Mouse (Mus musculus): ENCODE measurements around the gene Supt5.

Supt5 gene

DNA sequence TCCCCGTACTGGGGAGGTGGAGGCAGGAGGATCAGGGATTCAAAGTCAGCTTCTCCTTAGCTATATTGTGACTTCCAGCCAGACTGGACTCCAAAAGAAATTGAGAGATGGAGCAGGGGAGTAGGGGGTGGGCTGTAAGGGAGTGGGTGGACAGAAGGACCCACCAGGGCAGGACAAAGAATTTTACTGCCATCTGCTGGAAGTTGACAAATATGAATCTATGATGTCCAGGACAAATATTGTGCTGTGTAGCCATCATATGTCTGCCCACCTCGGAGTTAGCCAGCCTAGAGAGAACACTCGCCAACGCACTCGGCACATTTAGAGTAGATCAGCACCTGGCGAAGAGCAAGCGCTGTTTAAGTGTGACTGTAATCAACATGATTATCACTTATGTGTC, 10.1 kb upstream of the Supt5 start:
- no peak for DNase-seq

GRCm38 (mm10) chr7:28347746-28348145, 9.2 kb upstream of the Supt5 start:
- DNase-seq, result no peak

DNA sequence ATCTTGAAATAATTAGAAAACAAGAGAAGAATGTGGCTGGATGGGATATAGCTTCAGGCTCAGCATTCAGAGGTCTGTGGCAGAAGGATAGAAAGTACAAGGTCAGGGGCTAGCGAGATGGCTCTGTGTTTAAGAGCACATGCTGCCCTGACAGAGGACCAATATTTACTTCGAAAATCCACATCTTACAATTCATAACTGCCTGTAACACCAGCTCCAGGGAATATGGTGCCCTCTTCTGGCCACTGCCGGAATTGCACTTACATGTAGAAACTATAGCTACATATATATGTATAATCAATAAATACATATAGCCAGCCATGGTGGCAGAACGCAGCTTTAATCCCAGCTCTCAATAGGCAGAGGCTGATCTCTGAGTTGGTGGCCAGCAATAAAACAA, 6.1 kb upstream of the Supt5 start:
- peak; percentile 14 to 64 for DNase-seq

DNA sequence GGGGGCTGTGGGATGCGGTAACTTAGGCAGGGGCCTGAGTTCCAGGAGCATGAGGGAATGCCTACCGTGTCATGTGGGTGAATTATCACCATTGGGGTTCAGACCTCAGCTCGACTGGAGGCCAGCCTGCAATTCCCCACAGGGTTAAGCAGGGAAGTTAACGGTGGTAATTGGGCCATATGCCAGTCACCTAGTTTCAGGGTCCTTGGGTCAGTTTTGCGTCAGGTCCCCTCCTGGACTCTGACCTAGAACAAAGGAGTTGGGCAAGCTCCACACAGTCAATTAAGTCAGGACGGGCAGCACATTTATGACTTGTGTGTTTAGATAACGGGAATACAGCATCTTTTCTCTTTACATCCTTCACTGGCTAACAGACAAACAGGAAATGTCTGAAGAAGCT, 2.8 kb upstream of the Supt5 start:
- no peak for DNase-seq

DNA sequence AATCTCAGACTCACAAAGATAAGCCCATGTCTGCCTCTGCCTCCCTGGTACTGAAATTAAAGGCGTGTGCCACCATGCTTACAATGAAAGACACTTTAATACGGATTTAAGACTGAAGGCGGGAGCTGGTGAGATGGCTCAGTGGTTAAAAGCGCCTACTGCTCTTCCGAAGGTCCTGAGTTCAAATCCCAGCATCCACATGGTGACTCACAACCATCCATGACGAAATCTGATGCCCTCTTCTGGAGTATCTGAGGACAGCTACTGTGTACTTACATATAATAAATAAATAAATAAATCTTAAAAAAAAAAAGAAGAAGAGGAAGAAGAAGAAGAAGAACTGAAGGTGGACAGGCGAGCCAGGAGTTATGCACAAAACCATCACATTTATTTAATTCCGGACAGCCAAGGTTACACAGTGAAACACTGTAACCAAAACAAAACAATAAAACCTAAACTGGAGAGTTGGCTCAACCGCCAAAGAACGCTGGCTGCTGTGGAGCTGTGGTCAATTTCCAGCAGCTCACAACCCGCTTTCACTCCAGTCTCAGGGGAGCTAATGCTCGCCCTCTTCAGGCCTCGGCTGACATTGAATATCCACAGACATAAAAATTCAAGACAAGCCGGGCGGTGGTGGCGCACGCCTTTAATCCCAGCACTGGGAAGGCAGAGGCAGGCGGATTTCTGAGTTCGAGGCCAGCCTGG, 819 bp upstream of the Supt5 start:
- peak; percentile 63 to 66 for DNase-seq

DNA sequence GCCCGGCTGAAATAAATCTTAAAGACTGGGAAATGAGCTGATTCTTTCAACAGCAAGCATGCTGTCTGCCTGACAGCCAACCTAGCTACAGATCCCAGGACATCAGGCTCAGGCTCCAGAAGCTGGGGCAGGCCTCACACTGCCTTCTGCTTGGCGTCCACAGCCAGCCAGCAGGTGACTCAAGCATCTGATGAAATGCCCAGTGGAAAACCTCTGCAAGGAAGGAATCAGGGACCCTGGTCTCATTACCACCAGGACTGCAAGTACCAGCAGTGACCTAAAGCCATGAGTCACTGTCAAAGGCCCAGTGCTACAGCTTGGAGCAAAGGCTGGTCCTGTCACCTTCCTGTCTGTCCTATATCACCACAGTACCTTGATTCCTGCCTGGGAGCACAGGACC, 3.1 kb downstream of the Supt5 start:
- DNase-seq, result no peak

DNA sequence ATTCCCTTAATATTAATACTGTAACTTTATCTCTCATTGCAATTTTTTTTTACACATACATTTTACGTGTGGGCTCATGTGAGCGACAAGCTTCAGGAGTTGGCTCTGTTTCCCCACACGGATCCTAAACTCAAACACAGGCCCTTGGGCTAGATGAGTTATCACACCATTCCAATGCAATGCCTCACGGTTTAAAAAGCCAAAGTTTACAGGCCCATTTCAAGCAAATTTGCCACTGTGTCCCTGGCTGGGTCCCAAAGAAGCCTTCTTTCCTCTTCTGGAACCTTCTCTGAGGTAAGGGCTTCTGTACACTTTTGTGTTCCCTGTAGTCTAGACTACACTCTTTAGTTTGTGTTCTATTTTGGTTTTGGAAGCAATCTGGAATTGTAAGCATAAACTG, 4.0 kb downstream of the Supt5 start:
- no peak for DNase-seq

- no peak for DNase-seq
Measured at GRCm38 (mm10) chr7:28328260-28328659, 10.3 kb downstream of the Supt5 start.

- DNase-seq, result no peak
Measured at GRCm38 (mm10) chr7:28326457-28326856, 12.1 kb downstream of the Supt5 start.

DNA sequence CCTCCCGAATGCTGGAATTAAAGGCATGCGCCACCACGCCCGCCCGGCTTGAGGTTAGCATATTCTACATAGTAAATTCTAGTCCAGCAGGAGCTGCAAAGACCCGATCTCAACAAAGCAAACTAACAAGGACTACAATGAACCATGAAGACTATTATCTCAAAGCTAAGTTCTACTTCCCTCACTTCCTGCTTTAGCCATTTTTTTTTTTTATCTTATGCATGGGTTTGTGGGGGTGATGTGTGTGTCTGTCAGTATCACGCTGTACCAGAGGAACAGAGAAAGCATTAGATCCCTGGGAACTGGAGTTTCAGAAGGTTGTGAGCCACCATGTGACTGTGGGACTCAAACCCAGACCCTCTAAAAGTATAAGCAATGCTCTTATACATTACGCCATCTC, 13.3 kb downstream of the Supt5 start:
- no peak for DNase-seq

GRCm38 (mm10) chr7:28321974-28322720, 16.4 kb downstream of the Supt5 start:
- peak; percentile 46 to 56 for DNase-seq

- DNase-seq, result no peak
Measured at GRCm38 (mm10) chr7:28318714-28319113, 19.8 kb downstream of the Supt5 start.

DNA sequence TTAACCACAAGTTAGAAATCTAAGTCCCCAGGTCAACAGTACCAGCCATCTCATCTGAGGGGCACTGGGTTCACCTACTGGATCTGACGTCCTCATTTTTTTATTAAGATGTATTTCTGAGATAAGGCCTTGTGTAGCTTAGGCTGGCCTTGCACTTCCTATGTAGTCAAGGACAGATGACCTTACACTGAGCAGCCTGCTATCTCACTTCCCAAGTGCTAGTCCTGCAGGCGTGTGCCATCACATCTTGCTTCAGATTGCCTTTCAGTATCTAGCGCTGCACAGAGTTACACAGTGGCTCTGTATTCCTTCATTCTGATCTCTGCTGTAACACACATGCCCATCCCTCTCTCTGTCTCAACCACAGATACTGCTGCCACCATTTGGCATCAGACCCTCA, 20.5 kb downstream of the Supt5 start:
- no peak for DNase-seq

- DNase-seq, result peak; percentile 97 to 98
Measured at GRCm38 (mm10) chr7:28311926-28312543, 26.5 kb downstream of the Supt5 start, which contains the start of gene Timm50. TSS of gene Timm50 (minus strand) at chr7:28312072.

DNA sequence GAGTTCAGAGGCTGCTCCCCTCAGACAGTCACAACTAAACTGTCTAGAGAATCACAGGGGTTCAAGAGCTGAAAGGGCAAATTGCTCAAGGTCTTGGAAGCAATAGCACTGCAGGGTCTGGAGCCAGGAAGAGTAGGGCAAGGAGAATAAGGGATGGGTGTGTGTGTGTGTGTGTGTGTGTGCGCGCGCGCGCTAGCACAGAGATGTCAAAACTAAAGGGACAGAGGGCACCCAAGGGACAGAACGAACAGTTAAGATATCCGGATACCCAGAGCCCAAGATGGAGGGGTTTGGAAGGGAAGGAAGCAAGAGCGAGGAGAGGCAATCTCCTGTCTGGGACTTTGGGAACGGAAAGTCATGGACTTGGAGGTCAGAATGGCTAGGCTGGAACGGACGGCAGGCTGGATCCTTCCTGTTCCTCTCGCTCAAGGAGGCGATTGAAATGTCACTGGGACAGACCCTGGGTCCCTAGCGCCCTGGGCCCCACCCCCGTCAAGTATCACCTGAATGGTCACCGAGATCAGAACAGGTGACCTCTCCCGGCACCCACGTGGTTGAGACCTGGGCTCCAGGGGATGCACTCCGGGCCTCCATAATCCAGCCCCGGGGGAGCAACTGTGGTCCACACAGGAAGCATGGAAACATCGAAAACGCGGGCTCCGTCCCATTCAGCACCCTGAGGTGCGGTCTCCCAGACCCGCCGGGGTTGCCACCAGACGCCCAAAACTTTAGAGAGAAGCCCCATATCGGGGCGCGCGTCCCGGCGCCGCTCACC, 27.2 kb downstream of the Supt5 start:
- peak in 1 of 2 experiments; percentile 35 for DNase-seq

DNA sequence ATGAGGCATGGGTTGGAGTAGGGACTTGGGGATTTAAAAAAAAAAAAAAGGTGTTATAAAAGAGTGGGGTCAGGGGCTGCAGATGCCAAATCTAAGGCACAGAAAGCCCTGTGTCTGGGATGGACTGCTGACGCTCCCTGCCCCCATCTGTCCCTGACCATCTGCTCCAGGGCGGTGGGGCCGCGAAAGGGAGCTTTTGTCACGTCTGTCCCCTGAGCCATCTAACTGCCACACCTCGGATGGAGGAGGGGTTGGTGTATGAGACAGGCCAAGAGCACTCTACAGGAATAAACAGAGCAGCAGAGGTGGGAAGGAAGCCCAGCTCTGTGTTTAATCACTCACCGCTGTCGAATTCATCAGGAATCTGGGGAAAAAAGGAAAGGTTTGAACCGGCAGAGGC, 28.8 kb downstream of the Supt5 start:
- DNase-seq, result no peak

- DNase-seq, result peak; percentile 63 to 66
Measured at GRCm38 (mm10) chr7:28306216-28306615, 32.3 kb downstream of the Supt5 start.

DNA sequence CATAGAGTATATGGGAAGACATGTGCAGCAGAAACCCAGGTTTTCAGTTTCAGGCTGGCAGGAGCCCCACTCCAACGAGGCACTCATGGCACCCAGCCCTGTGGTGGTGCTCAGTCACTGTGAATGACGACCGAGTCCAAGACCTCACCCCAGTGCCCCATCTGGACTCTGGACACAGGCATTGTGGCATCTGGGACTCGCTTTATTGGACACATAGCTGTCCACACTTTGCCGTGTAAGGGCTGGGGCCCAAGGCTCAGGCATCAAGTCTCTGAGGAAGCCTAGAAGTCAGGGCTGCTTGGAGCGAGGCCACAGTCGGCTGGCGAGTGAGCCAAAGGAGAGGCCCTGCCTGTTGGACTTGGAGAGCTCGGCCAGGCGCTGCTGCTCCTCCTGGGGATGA, 32.9 kb downstream of the Supt5 start:
- peak; percentile 57 to 61 for DNase-seq

- DNase-seq, result peak in 1 of 2 experiments; percentile 48
Measured at GRCm38 (mm10) chr7:28301616-28302433, 36.7 kb downstream of the Supt5 start, which contains the start of gene Dll3. TSS of gene Dll3 (minus strand) at chr7:28302238.

GRCm38 (mm10) chr7:28298837-28299625, 39.5 kb downstream of the Supt5 start:
- peak; percentile 47 for DNase-seq

DNA sequence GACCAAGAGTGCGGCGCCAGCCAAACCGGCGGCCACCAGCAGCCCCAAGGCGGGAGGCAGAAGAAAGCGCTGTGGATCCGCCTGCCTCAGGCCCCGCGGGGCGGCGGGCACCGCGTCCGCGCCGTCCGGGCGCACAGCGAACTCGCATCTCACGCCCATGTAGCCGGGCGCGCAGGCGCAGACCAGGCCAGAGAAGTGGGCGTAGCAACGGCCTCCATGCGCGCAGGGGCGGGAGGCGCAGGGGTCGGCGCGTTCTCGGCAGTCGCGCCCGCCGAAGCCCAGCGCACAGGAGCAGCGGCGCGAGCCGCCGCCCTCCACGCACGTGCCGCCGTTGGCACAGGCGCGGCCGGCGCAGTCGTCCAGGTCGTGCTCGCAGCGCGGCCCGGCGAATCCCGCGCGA, 44.1 kb downstream of the Supt5 start:
- DNase-seq, result peak; percentile 33 to 52
